Mouse (Mus musculus) CD4-positive, CD25-positive, alpha-beta regulatory T cell, adult 9 weeks (primary cell): ENCODE measurements around the gene Zfp568. TPM values are rescaled to one million over a fixed set of nuclear protein-coding genes. Genes with fewer than 3 reads are reported as not detected.

ENCODE experiments used
- polyA plus RNA-seq: library from polyadenylated mRNA; unstranded; fragments of 100-300 nt; shearing (Covaris generic); gene quantifications from one replicate; pipeline ENCODE4 v1.2.1, GENCODE M21; 2017

Gene Zfp568
- polyA plus RNA-seq = 6.3 TPM

GRCm38 (mm10) chr7:29983690-29984380, at the start of gene Zfp568:
TSS of gene Zfp568 (plus strand) at chr7:29983955.

GRCm38 (mm10) chr7:29953513-29954401, 30.0 kb upstream of the Zfp568 start, which contains the start of gene Zfp74:
TSS of gene Zfp74 (minus strand) at chr7:29954089.

GRCm38 (mm10) chr7:30050882-30051548, 67.3 kb downstream of the Zfp568 start, which contains the start of gene Zfp14:
TSS of gene Zfp14 (minus strand) at chr7:30051380.

GRCm38 (mm10) chr7:30072146-30073028, 88.6 kb downstream of the Zfp568 start, which contains the start of gene Zfp82:
TSS of gene Zfp82 (minus strand) at chr7:30072900.

Other genes starting within 250 kb of the Zfp568 start
- 26.2 TPM for gene Zfp84, start 215.4 kb upstream of the Zfp568 start, polyA plus RNA-seq
- gene Zfp30, start 200.0 kb upstream of the Zfp568 start, polyA plus RNA-seq = 0.42 TPM
- gene Zfp790, start 167.8 kb upstream of the Zfp568 start, polyA plus RNA-seq = 31.1 TPM
- 7.1 TPM for gene Zfp940, start 130.3 kb upstream of the Zfp568 start, polyA plus RNA-seq
- gene Zfp420, start 124.0 kb upstream of the Zfp568 start, polyA plus RNA-seq = 15.7 TPM
- gene Zfp27, start 77.4 kb upstream of the Zfp568 start, polyA plus RNA-seq = 5.9 TPM
- gene Zfp383, start 75.7 kb upstream of the Zfp568 start, polyA plus RNA-seq = 0.99 TPM
- 7.3 TPM for gene Zfp74, start 29.9 kb upstream of the Zfp568 start, polyA plus RNA-seq
- 7.1 TPM for gene Zfp14, start 67.4 kb downstream of the Zfp568 start, polyA plus RNA-seq
- 13.1 TPM for gene Zfp82, start 88.9 kb downstream of the Zfp568 start, polyA plus RNA-seq
- 2.0 TPM for gene Gm26920, start 106.5 kb downstream of the Zfp568 start, polyA plus RNA-seq
- 14.8 TPM for gene Zfp566, start 106.6 kb downstream of the Zfp568 start, polyA plus RNA-seq
- 95.2 TPM for gene Zfp260, start 110.8 kb downstream of the Zfp568 start, polyA plus RNA-seq
- gene Zfp382, start 138.0 kb downstream of the Zfp568 start, polyA plus RNA-seq = 15.8 TPM
- gene Zfp146, start 185.8 kb downstream of the Zfp568 start, polyA plus RNA-seq = 33.9 TPM
- gene Cox7a1, start 200.2 kb downstream of the Zfp568 start, polyA plus RNA-seq = 1.5 TPM
- 74.4 TPM for gene Capns1, start 214.9 kb downstream of the Zfp568 start, polyA plus RNA-seq
- 69.2 TPM for gene Polr2i, start 248.0 kb downstream of the Zfp568 start, polyA plus RNA-seq
- gene Tbcb, start 248.3 kb downstream of the Zfp568 start, polyA plus RNA-seq = 134 TPM